ENCODE assay signal across 11 mouse cellular contexts in the genomic region with DNA sequence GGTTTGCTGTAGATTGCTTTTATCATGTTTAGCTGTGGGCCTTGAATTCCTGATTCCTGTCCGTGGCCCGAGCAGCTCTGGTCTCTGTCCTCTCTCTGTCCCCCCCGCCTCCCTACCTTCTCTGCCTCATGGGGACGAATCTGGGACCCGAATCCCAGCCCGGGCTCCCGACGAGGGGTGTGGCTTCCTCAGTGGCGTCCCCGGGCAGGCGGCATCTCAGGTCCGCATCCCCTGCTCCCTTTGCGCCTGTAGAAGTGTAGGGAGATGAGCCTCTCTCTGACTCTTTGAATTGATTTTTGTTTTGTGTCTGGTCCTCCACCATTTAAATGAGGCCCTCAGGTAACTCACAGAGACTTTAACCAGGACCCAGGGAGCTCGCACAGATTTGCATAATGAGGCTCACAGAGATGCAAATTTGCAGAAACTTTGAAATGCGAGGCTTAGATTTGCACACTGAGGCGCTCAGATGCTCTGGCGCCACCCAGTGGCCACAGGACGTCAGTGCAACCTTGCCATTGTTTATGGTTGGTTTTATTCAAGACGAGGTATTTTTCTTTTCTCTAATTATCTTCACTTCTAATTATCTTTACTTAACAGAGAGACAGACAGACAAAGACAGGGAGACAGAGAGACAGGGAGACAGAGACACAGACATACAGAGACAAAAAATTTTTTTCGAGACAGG. TPM values are rescaled to one million over a fixed set of nuclear protein-coding genes. Genes with fewer than 3 reads are reported as not detected.
DNase-seq lines count a peak whose midpoint lies in the region; ATAC-seq lines count a peak whose summit lies in the region.
"Not testable (repeated sequence)": the region's sequence is repeated elsewhere in the genome, so short reads cannot be mapped to it uniquely, and the experiment has no call there.
"Had no signal": no experiment of that assay in that cellular context is flagged by ENCODE, and none has a peak within 500 bp of the region (broad histone marks: within the 10 kb centered on the region; RNA-seq: fewer than 3 reads in every experiment).

No protein-coding gene starts in this region.

- H3K9ac ChIP-seq in embryonic facial prominence, embryonic 13.5 days; intestine, embryonic 15.5 days; liver, embryonic 11.5 days (ENCODE audit: low read depth, low read length); midbrain, embryonic 15.5 days: not testable (repeated sequence)

- not testable (repeated sequence) for H3K9me3 ChIP-seq in embryonic facial prominence, embryonic 13.5 days; intestine, embryonic 15.5 days; liver, embryonic 11.5 days (ENCODE audit: control insufficient read depth, low read length); midbrain, embryonic 15.5 days

- H3K27ac ChIP-seq in embryonic facial prominence, embryonic 13.5 days; intestine, embryonic 15.5 days; liver, embryonic 11.5 days (ENCODE audit: low read depth, low read length); midbrain, embryonic 15.5 days: not testable (repeated sequence)

- H3K4me2 ChIP-seq in embryonic facial prominence, embryonic 13.5 days; intestine, embryonic 15.5 days (replicated peaks); liver, embryonic 11.5 days; midbrain, embryonic 15.5 days: not testable (repeated sequence)

- 63% methylated on average over 20 of the region's 20 CpGs for WGBS in embryonic facial prominence, embryonic 13.5 days
- 65% methylated on average over 17 of the region's 20 CpGs for WGBS in intestine, embryonic 15.5 days
- WGBS in liver, embryonic 11.5 days: 68% methylated on average over 20 of the region's 20 CpGs
- WGBS in midbrain, embryonic 15.5 days: 60% methylated on average over 18 of the region's 20 CpGs

- not testable (repeated sequence) for H3K4me3 ChIP-seq in embryonic facial prominence, embryonic 13.5 days; intestine, embryonic 15.5 days (replicated peaks); liver, embryonic 11.5 days (ENCODE audit: low read depth, low read length); midbrain, embryonic 15.5 days

- H3K27me3 ChIP-seq in embryonic facial prominence, embryonic 13.5 days; intestine, embryonic 15.5 days (replicated peaks); liver, embryonic 11.5 days (replicated peaks; ENCODE audit: control insufficient read depth, insufficient read depth, low read length); midbrain, embryonic 15.5 days (replicated peaks): not testable (repeated sequence)

- not testable (repeated sequence) for H3K4me1 ChIP-seq in embryonic facial prominence, embryonic 13.5 days; intestine, embryonic 15.5 days (replicated peaks); liver, embryonic 11.5 days (replicated peaks; ENCODE audit: control insufficient read depth, insufficient read depth, low read length); midbrain, embryonic 15.5 days

- ATAC-seq in embryonic facial prominence, embryonic 13.5 days (ENCODE audit: insufficient number of reproducible peaks, insufficient read depth, low FRiP score, low TSS enrichment, low read depth): 0 out of 2 replicates have a peak, but pooled peaks have one; percentile 86
- ATAC-seq in intestine, embryonic 15.5 days: peak; percentile 89
- ATAC-seq in liver, embryonic 11.5 days (replicated peaks; ENCODE audit: low FRiP score): peak; percentile 89
- ATAC-seq in midbrain, embryonic 15.5 days (replicated peaks): peak; percentile 88

- H3K36me3 ChIP-seq in embryonic facial prominence, embryonic 13.5 days; intestine, embryonic 15.5 days; liver, embryonic 11.5 days (ENCODE audit: control insufficient read depth, insufficient read depth, low read length); midbrain, embryonic 15.5 days (replicated peaks): not testable (repeated sequence)

- peak; percentile 61 to 62 for DNase-seq in adrenal gland, adult (ENCODE audit: inconsistent age in 2 of 2, low spot score in 1 of 2)
- DNase-seq in heart, adult 11 months: peak; percentile 93
- DNase-seq in liver, embryonic 11.5 days (ENCODE audit: low spot score): peak; percentile 69
- peak; percentile 16 to 40 for DNase-seq in spleen, adult 18-20 months
- peak; percentile 48 for DNase-seq in urinary bladder, postnatal 25 days (ENCODE audit: low spot score)

RNA-seq across cellular contexts. Expression of a gene that starts 23.6 kb away (rescaled TPM):
- polyA plus RNA-seq in embryonic facial prominence, embryonic 13.5 days (2015; fragmentation: Nextera tagmentation; extraction: Ambion mirVana): not detected in 2 replicates
- not detected in 2 replicates for polyA plus RNA-seq in intestine, embryonic 15.5 days (2015; fragmentation: Nextera tagmentation; extraction: Ambion mirVana)
- not detected in 2 replicates for polyA plus RNA-seq in liver, embryonic 11.5 days (2014; fragmentation: Nextera tagmentation; extraction: Ambion mirVana)
- not detected in 2 replicates for polyA plus RNA-seq in midbrain, embryonic 15.5 days (2015; fragmentation: Nextera tagmentation; extraction: Ambion mirVana)
- polyA plus RNA-seq: activated CD4-positive, CD25-positive, alpha-beta regulatory T cell, adult 4 months; kidney, adult 2 months; myocyte had no signal

RNA-seq across cellular contexts. Expression of a gene that starts 53.5 kb away (rescaled TPM):
- not detected in 2 replicates for polyA plus RNA-seq in embryonic facial prominence, embryonic 13.5 days (2015; fragmentation: Nextera tagmentation; extraction: Ambion mirVana)
- polyA plus RNA-seq in intestine, embryonic 15.5 days (2015; fragmentation: Nextera tagmentation; extraction: Ambion mirVana): not detected in 2 replicates
- polyA plus RNA-seq in liver, embryonic 11.5 days (2014; fragmentation: Nextera tagmentation; extraction: Ambion mirVana): not detected in 2 replicates
- not detected in 2 replicates for polyA plus RNA-seq in midbrain, embryonic 15.5 days (2015; fragmentation: Nextera tagmentation; extraction: Ambion mirVana)
- polyA plus RNA-seq: activated CD4-positive, CD25-positive, alpha-beta regulatory T cell, adult 4 months; kidney, adult 2 months; myocyte had no signal

Comparison
In these comparisons a context has a peak if more than half of its experiments do, and no peak if none do; other contexts are left out.
1. DNase-seq: peak in every context shown above with its lines; median percentile 93 in heart, adult 11 months; 69 in liver, embryonic 11.5 days; 62 in adrenal gland, adult; 48 in urinary bladder, postnatal 25 days; 28 in spleen, adult 18-20 months.